Mouse (Mus musculus) embryonic stem cell, embryonic (primary cell): ENCODE measurements around the gene Mysm1.

ENCODE experiments used
- CTCF ChIA-PET, 4 experiments: fragments of 300-600 bp in 2 of 4; fragments of 350-600 bp in 2 of 4; sonication (Branson Sonifier 250); formaldehyde crosslinking; loops; one replicate each; lab custom pipeline; 2022; ENCODE audit warnings: inconsistent platforms in 2 of 4; lab: Charles Lee
- POLR2A ChIA-PET, 4 experiments: fragments of 300-600 bp in 2 of 4; fragments of 350-600 bp in 2 of 4; sonication (Branson Sonifier 250); formaldehyde crosslinking; loops; one replicate each; lab custom pipeline; 2022; ENCODE audit warnings: antibody characterized with exemption in 4 of 4, inconsistent platforms in 1 of 4; lab: Charles Lee

Mysm1 gene

GRCm38 (mm10) chr4:94995862-94996261 lies 17.0 kb upstream of the Mysm1 start:
- POLR2A ChIA-PET = interaction anchor here in 2 of 4 experiments (0.7 to 2.0 kb wide), 3 partner anchors 17 to 744 kb away, joined by 3 to 10 read pairs (median 3); partner anchors contain the start of genes Jun (in 1 of the 2) and Mysm1 (in 1 of the 2)
- CTCF ChIA-PET = no interaction called here

DNA sequence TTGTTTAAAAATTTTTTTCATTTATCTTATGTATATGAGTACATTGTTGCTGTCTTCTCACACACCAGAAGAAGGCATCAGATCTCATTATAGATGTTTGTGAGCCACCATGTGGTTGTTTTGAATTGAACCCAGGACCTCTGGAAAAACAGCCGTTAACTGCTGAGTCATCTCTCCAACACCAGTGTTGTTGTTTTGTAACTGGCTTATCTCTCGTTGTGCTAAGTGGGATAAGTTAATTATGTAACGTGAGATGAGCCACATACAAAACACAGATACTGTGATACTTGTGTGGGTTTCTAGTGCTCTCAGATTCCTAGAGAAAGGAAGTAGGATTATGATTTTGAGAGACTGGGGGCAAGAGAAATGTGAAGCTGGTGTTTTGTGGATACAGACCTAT lies 11.3 kb upstream of the Mysm1 start:
- ChIA-PET CTCF (no interaction called here), POLR2A (no interaction called here)

DNA sequence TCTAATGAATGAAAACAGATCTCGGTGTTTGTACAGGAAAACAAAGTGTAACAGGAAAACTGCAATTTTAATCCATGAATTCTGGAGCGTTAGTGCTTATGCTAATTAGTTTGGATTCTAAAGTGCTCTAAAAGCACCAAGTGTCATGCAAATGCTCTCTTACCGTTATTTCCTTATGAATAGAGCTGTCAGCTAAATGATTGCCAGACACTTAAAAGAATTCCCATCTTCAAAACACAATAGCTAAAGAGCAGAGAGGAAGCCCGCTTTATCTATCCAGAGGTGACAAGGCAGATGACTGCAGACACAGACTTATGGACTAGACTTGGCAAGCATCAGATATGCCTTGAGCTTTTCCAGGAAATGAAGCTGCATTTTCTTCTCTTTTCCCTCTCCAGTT lies 8.8 kb upstream of the Mysm1 start:
- ChIA-PET POLR2A (interaction anchor here in 2 of 4 experiments (0.5 to 1.8 kb wide), 5 partner anchors 8 to 334 kb away, joined by 3 to 14 read pairs (median 5); partner anchors contain the start of genes Jun (in 1 of the 2) and Mysm1 (in 1 of the 2)), CTCF (no interaction called here)

- POLR2A ChIA-PET = interaction anchor here in 3 of 4 experiments (0.5 to 2.6 kb wide), 35 partner anchors 8 to 988 kb away, joined by 3 to 38 read pairs (median 4); partner anchors contain the start of genes Jun (in 3 of the 3), Caap1 (in 1 of the 3) and Gm10306 (in 1 of the 3)
- CTCF ChIA-PET = no interaction called here
These were observed 608 bp upstream of the Mysm1 start for GRCm38 (mm10) chr4:94979500-94979915.

DNA sequence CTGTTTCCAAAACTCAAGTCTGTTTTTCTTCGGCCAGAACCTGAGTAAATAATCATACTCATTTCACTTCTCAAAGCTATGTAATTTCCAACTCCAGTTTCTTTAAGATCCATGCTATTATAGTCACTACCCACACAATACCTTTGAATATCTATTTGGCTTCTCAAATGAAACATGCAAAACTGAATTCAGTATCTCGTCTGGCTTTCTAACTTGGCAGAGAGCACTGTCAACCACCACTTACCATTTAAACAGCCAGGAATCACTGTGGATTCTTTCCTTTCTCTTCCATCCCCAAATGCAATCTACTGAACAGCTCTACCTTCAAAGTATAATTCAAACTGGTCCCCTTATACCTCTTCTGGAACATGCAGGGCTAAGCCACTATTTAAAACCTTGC lies 5.6 kb downstream of the Mysm1 start:
- ChIA-PET CTCF (no interaction called here), POLR2A (interaction anchor here in 1 of 4 experiments (0.8 to 1.2 kb wide), 3 partner anchors 22 to 79 kb away, joined by 3 to 6 read pairs (median 3); partner anchors contain the start of gene Jun)

DNA sequence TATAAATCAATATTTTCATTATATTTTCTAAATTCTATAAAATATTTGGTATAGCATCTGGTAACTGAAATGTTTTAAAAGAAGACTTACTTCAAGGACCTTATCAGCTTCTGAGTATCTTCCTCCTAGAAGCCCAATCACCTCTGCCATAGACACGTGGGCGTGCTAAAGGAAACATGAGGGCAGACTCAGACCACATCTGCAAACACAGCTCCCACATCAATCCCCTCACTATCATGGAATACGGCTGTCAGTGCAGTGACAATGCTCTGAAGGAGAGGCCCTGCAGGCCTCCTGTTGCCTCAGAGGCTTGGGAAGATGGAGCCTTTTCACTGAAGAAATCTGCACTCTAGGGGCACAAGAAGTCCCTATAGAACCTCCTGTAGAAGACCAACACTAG lies 26.1 kb downstream of the Mysm1 start:
- ChIA-PET POLR2A (interaction anchor here in 1 of 4 experiments (1.6 kb wide), 1 partner anchor 9 kb away, joined by 5 read pairs; no protein-coding TSS in a partner anchor), CTCF (no interaction called here)

DNA sequence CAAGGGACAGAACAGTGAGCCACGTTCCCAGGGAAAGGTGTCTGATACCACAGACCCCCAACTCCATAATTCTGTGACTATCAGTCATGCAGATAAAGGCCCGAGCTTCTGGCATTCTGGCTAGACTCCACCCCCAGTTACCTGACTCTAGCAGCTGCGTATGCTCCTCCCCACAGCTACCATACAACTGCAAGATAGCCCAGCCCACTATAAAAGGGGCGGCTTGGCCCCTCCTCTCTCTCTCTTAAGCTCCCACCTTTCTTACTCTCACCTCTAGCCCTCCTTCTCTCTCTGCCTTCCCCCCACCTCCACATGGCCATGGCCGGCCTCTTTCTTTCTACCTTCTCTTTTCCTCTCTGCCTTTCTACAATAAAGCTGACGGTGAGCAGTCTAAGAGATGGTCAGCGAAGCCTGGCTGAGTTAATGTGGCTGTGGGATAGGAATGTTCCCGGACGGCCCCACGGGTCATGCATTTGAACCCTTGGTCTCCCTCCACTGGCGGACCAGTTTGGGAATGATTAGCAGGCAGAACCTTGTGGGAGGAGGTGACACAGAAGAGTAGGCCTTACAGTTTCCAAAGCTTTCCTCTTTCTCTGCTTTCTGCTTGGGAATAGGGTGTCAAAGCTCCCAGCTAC lies 37.6 kb downstream of the Mysm1 start:
- ChIA-PET CTCF (no interaction called here), POLR2A (interaction anchor here in 3 of 4 experiments (0.7 to 1.5 kb wide), 7 partner anchors 9 to 1026 kb away, joined by 3 to 5 read pairs (median 3); partner anchors contain the start of genes Hook1 (in 1 of the 3) and Mysm1 (in 1 of the 3))

DNA sequence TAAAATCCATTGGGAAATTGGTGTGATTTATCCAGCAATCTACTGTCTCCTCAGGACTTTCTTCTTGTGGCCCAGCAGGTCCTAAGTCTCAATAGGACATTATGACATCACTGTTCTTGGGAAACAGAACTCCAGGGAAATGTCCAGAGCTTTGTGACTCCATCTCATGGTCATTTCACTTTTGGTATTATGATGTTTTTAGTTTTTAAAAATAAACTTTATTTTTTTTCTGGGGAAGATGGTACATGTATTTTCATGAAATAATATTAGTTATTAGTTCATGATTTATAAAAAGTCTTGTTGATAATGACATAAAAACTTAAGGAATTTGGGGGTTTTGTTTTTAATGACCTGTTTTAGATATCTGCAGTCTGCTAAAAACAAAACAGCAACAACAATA lies 50.2 kb downstream of the Mysm1 start, which contains the start of gene Eqtn:
TSS of gene Eqtn (minus strand) at position 101 of the 400 bp plus-strand sequence.
- POLR2A ChIA-PET = interaction anchor here in 1 of 4 experiments (0.7 kb wide), 1 partner anchor 220 kb away, joined by 3 read pairs; no protein-coding TSS in a partner anchor
- CTCF ChIA-PET = no interaction called here

GRCm38 (mm10) chr4:94901780-94902179 lies 77.1 kb downstream of the Mysm1 start:
- ChIA-PET POLR2A (no interaction called here), CTCF (interaction anchor here in 1 of 4 experiments (0.6 to 1.9 kb wide), 2 partner anchors 74 to 233 kb away, joined by 3 to 4 read pairs; no protein-coding TSS in a partner anchor)

DNA sequence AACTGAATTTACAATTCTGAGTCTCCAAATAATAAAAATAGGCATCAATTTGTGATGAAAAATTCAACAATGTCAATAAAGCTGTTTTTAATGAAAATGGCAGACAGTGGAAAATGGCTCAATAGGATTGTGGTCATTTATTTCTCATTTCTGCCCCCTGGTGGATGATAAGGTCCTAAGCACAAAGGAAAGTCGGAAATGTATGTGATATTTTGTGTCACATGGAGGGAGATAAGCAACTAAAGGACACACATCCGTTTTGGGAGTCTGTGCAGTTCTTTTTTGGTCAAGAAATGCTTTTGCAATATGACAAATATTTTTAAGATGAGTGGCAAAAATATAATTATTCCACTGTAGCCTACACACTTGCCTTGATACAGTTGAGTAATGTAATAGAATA lies 78.2 kb downstream of the Mysm1 start:
- ChIA-PET POLR2A (no interaction called here), CTCF (interaction anchor here in 1 of 4 experiments (1.4 to 1.9 kb wide), 2 partner anchors 37 to 231 kb away, joined by 3 to 4 read pairs; no protein-coding TSS in a partner anchor)
